Comparison of ENCODE assay signal across 8 mouse cellular contexts in the genomic region with DNA sequence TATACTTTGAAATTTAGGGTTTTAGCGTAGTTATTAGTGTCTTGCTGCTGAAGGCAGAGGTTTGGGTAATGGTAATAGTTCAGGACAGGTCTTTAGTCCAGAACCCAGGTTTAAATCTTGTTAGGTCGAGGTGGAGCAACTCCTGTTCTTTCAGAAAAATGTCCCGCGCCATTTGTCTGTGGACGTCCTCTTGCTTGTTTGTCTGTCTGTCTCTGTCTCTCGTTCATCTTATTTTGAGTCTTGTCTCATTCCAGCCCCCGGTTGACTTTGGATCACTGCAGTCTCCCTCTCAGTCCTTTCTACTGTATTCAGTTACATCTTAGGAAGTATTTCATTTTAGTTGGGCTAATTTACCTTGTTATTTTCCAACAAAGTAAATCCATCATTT. TPM values are rescaled to one million over a fixed set of nuclear protein-coding genes. Genes with fewer than 3 reads are reported as not detected.
DNase-seq lines count a peak whose midpoint lies in the region; ATAC-seq and TF ChIP-seq lines count a peak whose summit lies in the region.

No protein-coding gene starts in this region.

- TF ChIP-seq CTCF in kidney, adult 2 months (conservative IDR thresholded peaks at IDR 0.05; ENCODE audit: insufficient read depth, insufficient read length, low read depth, low read length), result no peak
- no peak for TF ChIP-seq CTCF in bone marrow, adult 2 months (IDR thresholded peaks at IDR 0.05; ENCODE audit: control insufficient read depth, insufficient read depth, low read length)

- 1% methylated on average over 7 of the region's 7 CpGs for WGBS in kidney, adult 2 months
- WGBS in bone marrow, adult 2 months, result 3% methylated on average over 7 of the region's 7 CpGs
- 3% methylated on average over 7 of the region's 7 CpGs for WGBS in hindbrain, embryonic 10.5 days
- WGBS in midbrain, embryonic 11.5 days, result 4% methylated on average over 7 of the region's 7 CpGs

- peaks cover 2% of the 10 kb centered on the region; the same call in 1 of the 2 replicates for H3K4me1 ChIP-seq in kidney, adult 2 months (ENCODE audit: control insufficient read depth, insufficient read depth, low read length)
- H3K4me1 ChIP-seq in bone marrow, adult 2 months (ENCODE audit: control insufficient read depth, insufficient read depth, low read length), result no peaks in the 10 kb centered on the region; the same call in 1 of the 2 replicates
- peaks cover 11% of the 10 kb centered on the region for H3K4me1 ChIP-seq in hindbrain, embryonic 10.5 days (replicated peaks)
- peaks cover 6% of the 10 kb centered on the region for H3K4me1 ChIP-seq in midbrain, embryonic 11.5 days (ENCODE audit: control insufficient read depth, insufficient read depth, low read length)

- no peak for TF ChIP-seq POLR2A in kidney, adult 2 months (IDR thresholded peaks at IDR 0.05; ENCODE audit: low read depth, low read length)
- no peak for TF ChIP-seq POLR2A in bone marrow, adult 2 months (IDR thresholded peaks at IDR 0.05; ENCODE audit: borderline replicate concordance, control insufficient read depth, low read depth, low read length)

- peak overlapping the region; percentile 59; the same call in 1 of the 2 replicates for H3K27ac ChIP-seq in kidney, adult 2 months (ENCODE audit: insufficient read depth, low read depth, low read length)
- no peak overlapping the region for H3K27ac ChIP-seq in bone marrow, adult 2 months (ENCODE audit: control insufficient read depth, insufficient read depth, low read depth, low read length, poor library complexity)
- peak overlapping the region; percentile 95 for H3K27ac ChIP-seq in hindbrain, embryonic 10.5 days
- H3K27ac ChIP-seq in midbrain, embryonic 11.5 days (ENCODE audit: low read depth, low read length), result no peak overlapping the region; the same call in 1 of the 2 replicates

- no peaks in the 10 kb centered on the region for H3K27me3 ChIP-seq in kidney, adult 2 months (replicated peaks; ENCODE audit: control insufficient read depth, insufficient read depth, low read length)
- H3K27me3 ChIP-seq in hindbrain, embryonic 10.5 days (ENCODE audit: insufficient read depth, poor library complexity, severe bottlenecking), result no peaks in the 10 kb centered on the region
- no peaks in the 10 kb centered on the region for H3K27me3 ChIP-seq in midbrain, embryonic 11.5 days (ENCODE audit: control insufficient read depth, insufficient read depth, low read length)

- peak overlapping the region; percentile 67 for H3K4me3 ChIP-seq in kidney, adult 2 months (ENCODE audit: insufficient read depth, low read depth, low read length)
- H3K4me3 ChIP-seq in bone marrow, adult 2 months (replicated peaks; ENCODE audit: control insufficient read depth, low read depth, low read length), result peak overlapping the region; percentile 10
- peak overlapping the region; percentile 94 for H3K4me3 ChIP-seq in hindbrain, embryonic 10.5 days
- H3K4me3 ChIP-seq in midbrain, embryonic 11.5 days (ENCODE audit: low read depth, low read length), result peak overlapping the region; percentile 89

- no peak for ATAC-seq in midbrain, embryonic 11.5 days (ENCODE audit: low FRiP score)

- H3K4me2 ChIP-seq in midbrain, embryonic 11.5 days, result peak overlapping the region; percentile 68

- peak overlapping the region; percentile 82 for H3K9ac ChIP-seq in midbrain, embryonic 11.5 days (ENCODE audit: low read length)

- DNase-seq in kidney, adult 2 months, result peak; percentile 15
- no peak for DNase-seq in kidney, postnatal 25 days
- no peak for DNase-seq in hindbrain, embryonic 10.5 days (ENCODE audit: low spot score)
- DNase-seq in midbrain, embryonic 11.5 days (ENCODE audit: low spot score, missing footprints), result no peak
- DNase-seq in urinary bladder, postnatal 4 days (ENCODE audit: low spot score in 2 of 2), result no peak
- no peak for DNase-seq in cerebellum, postnatal 25 days
- no peak for DNase-seq in right cerebral cortex, postnatal 4 days

- peaks cover 2% of the 10 kb centered on the region for H3K36me3 ChIP-seq in kidney, adult 2 months (ENCODE audit: control insufficient read depth, insufficient read depth, low read length)
- H3K36me3 ChIP-seq in hindbrain, embryonic 10.5 days, result peaks cover 32% of the 10 kb centered on the region
- H3K36me3 ChIP-seq in midbrain, embryonic 11.5 days (ENCODE audit: control insufficient read depth, insufficient read depth, low read length), result no peaks in the 10 kb centered on the region; the same call in 1 of the 2 replicates

- no peaks in the 10 kb centered on the region for H3K9me3 ChIP-seq in hindbrain, embryonic 10.5 days
- no peaks in the 10 kb centered on the region for H3K9me3 ChIP-seq in midbrain, embryonic 11.5 days (ENCODE audit: control insufficient read depth, low read length)

RNA-seq across cellular contexts. Expression of a gene that starts 0.8 kb away (rescaled TPM):
- polyA plus RNA-seq in kidney, adult 2 months (2012; rRNA removed), result 26.4 and 28.7 TPM in 2 replicates
- 15.5 and 18.3 TPM in 2 replicates for polyA plus RNA-seq in bone marrow, adult 2 months (2011; ENCODE audit: insufficient read depth, insufficient read length, low replicate concordance, missing spikeins)
- polyA plus RNA-seq in hindbrain, embryonic 10.5 days (2016; fragmentation: Nextera tagmentation; extraction: Ambion mirVana), result 30.6 and 33.5 TPM in 2 replicates
- 26.2 and 27.0 TPM in 2 replicates for polyA plus RNA-seq in midbrain, embryonic 11.5 days (2014; fragmentation: Nextera tagmentation; extraction: Ambion mirVana)

RNA-seq across cellular contexts. Expression of a gene that starts 32.3 kb away (rescaled TPM):
- not detected in 2 replicates for polyA plus RNA-seq in kidney, adult 2 months (2012; rRNA removed)
- not detected in 2 replicates for polyA plus RNA-seq in bone marrow, adult 2 months (2011; ENCODE audit: insufficient read depth, insufficient read length, low replicate concordance, missing spikeins)
- polyA plus RNA-seq in hindbrain, embryonic 10.5 days (2016; fragmentation: Nextera tagmentation; extraction: Ambion mirVana), result not detected in 2 replicates
- not detected in 2 replicates for polyA plus RNA-seq in midbrain, embryonic 11.5 days (2014; fragmentation: Nextera tagmentation; extraction: Ambion mirVana)

Comparison
In these comparisons a context has a peak if more than half of its experiments do, and no peak if none do; other contexts are left out.
1. H3K27ac ChIP-seq: peak in kidney, adult 2 months (single experiment) and hindbrain, embryonic 10.5 days (single experiment); none in bone marrow, adult 2 months (single experiment) and midbrain, embryonic 11.5 days (single experiment).
2. H3K4me3 ChIP-seq: peak in every context shown above with its lines; median percentile 94 in hindbrain, embryonic 10.5 days; 89 in midbrain, embryonic 11.5 days; 67 in kidney, adult 2 months; 10 in bone marrow, adult 2 months.